Mouse (Mus musculus) urinary bladder, postnatal 25 days (tissue): ENCODE results near the gene Polr3a.
A peak's percentile ranks its signal among the peaks of the same experiment; 100 is the strongest.
"Not testable (repeated sequence)": the region's sequence is repeated elsewhere in the genome, so short reads cannot be mapped to it uniquely, and the experiment has no call there.

ENCODE experiments used
- DNase-seq: peaks from one replicate; pipeline ENCODE4 v3.0.0; 2022; ENCODE audit warnings: low spot score

The Polr3a gene

DNA sequence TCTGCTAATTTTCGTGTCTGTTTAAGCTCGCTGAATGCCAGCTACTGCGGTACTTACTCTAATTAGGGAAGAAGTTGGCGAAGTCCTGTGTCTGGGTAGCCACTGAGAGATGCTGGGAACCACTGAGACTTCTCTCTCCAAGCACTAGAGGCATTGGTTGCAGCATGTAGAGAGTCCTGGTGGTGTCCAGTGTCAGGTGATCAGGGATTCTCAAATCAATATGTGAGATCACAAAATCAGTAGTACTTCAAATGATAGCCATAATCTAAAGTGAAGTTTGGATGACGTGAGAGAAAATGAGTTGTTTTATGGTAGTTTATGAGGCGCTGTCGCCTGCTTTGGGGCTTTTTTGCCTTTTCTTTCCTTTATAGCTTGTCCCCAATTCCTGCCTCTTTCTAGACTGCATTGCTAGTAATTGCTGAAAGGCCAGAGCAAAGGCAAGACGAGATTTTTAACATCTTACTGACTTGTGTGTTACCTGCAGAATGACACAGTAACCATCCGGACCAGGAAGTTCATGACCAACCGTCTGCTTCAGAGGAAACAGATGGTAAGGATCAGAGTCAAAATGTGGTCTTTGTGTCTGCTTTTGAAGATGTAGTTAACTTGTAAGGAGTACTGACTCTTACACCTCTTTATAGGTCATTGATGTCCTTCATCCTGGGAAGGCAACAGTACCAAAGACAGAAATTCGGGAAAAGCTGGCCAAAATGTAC lies 4.6 kb upstream of the Polr3a start:
- no peak for DNase-seq

DNA sequence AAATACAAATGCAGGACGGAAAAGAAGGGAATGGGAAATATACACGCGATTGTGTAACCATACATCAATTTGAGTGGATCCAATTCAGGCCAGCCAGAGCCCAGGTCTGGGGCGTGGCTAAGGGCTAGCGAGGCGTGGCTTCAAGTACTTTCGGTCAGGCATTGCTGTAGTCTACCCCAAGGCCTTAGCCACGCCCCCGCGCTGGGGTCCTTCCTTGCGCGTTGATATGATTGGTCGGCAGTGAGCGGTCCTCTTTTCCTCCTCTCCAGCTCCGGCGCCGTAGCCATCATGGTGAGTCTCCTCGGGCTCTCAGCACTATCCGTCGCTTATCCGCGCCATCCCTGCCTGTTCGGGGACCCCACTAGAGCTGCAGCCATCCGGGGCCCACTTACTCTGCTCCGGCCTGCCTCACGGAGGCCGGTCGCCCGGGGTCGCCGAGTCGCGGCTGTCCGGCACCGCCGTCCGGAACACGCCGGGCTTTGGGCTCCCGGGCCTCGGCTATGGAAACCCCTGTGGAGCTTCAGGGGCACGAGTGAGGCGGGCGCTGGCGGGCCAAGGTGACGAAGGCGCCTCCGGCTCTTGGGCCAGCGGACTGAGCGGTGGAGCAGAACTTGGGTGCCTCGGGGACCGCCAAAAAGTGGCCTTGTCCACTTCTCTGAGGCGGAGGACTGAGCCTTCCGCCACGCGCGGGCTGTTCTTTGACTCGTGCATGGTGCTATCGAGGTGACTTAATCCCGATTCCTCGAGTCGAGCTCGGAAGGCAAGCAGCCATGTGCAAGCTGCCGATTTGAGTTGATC lies 3.8 kb upstream of the Polr3a start:
- DNase-seq = peak; percentile 96

DNA sequence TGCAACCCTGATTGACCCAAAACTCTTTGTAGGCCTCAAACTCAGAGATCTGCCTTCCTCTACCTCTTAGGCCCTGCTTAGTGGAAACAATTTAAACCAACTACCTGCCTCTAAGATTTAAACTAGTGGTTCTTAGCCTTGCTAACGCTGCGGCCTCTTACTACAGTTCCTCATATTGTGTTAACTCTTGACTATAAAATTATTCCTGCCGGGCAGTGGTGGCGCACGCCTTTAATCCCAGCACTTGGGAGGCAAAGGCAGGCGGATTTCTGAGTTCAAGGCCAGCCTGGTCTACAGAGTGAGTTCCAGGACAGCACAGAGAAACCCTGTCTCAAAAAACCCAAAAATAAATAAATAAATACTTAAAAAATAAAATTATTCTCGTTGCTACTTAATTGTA lies 2.9 kb upstream of the Polr3a start:
- not testable (repeated sequence) for DNase-seq

DNA sequence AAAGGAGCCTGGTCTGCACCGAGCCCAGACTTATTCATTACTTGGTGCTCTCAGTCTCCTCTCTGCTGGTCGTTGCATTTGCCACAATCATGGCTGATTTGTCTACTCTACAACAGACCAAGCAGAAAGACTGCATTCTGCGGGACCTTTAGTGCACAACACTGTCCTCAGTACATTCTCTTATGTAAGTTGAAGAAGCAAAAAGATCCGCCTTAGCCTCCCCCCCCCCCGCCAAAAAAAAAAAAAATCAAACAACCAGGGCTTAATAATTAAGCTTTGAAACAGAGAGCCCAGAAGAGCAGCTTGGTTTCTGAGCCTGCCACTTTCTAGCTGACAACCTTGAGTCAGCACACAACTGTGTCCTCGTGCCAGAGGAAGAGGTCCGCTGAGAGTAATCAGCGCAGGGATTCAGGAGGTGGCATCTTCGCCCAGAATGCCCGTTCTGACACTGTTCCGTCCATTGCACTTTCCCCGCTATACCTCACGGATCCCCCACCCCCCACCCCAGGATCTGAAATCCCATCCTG lies 554 bp downstream of the Polr3a start:
- no peak for DNase-seq

DNA sequence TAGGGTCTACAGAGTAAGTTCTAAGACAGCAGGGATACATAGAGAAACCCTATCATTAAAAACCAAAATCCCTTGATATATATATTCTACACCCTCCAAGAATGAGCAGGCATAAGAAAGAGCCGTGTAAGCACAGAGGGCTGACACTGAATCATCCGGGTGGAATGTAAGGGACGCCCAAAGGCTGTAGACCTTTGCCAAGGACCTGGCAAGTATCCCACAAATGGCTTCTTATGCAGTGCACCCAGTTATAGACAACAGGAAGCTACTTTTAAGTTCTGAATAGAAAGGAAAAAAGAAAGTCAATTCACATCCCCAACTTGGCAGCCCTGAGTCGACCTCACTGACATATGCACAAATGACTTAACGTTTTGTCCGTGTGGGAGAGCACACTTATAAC lies 18.1 kb downstream of the Polr3a start:
- no peak for DNase-seq

DNA sequence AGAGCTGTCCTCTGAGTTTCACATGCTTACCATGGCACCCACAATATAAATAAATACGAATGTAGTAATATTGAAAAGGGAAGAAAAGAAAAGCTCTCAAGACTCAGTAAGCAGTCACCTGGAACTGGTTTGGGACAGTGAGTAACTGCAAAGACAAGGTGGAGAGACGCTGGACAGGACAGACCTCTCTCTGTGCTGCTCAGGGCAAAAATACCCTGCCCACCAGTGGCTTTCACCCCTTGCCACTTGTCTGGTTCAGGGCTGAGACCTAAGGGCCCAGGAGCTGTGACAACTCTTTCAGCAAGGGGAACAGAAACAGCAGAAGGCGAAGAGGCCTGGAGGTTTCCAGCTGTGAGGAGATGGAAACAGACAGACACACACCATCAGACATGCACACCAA lies 28.7 kb downstream of the Polr3a start:
- DNase-seq = no peak

DNA sequence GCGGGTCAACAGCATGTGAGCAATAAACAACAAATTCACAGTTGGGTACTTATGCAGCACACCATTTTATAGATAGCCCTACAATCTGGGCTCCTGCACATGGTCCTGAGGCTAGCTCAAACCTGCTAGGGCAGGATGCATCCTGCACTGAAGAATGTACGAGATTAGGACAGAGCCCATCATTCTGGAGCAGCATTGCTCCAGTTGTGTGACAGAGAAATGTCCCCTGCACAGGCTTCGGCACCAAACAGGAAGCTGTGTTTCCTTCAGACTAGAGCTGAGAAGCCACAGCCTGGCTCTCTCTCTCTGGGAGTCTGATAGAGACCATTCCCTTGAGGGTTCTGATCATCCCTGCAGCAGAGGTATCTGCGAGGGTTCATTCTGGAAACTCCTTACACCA lies 43.3 kb downstream of the Polr3a start:
- not testable (repeated sequence) for DNase-seq
